Mouse (Mus musculus): Measurements from ENCODE around the gene Unc13d. TPM values are rescaled to one million over a fixed set of nuclear protein-coding genes. Genes with fewer than 3 reads are reported as not detected.
"Not testable (repeated sequence)": the region's sequence is repeated elsewhere in the genome, so short reads cannot be mapped to it uniquely, and the experiment has no call there.

Unc13d gene
- total RNA-seq, 2 experiments from 2014 or later, result 0.41 to 0.42 TPM

GRCm38 (mm10) chr11:116025056-116025845 is 52.5 kb downstream of the Unc13d start:
- intact Hi-C loops (cut with DNase I), result no loop called here
- DNase-seq, result no peak

- intact Hi-C loops (cut with DNase I), result no loop called here
- peak; percentile 90 to 94 for DNase-seq
These were observed 53.4 kb downstream of the Unc13d start for GRCm38 (mm10) chr11:116024356-116024808.

DNA sequence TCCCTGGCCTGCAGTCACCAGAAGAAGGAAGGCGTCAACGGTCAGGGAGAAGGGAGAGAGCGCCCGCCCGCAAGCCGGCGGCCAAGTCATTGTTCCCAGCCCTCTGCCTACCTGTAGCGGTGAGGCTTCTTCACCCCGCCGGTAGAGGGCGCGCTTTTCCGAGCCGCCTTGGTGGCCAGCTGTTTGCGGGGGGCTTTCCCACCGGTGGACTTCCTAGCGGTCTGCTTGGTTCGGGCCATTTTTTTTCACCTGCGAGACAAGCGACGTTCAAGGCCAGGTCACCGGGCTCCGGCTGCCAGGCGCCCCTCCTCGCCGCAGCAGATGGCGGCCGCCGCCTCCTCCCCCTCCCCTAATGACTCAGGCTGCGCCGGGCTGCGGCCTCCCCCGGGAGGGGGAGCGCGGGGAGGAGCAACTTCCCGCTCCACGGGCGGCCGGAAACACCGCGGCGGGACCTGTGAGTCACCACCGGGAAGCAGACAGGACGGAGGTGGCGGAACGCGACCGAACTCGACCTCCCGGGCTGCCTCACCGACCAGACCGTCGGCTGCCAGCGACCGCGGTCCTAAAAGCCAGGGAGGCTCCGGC is 53.9 kb downstream of the Unc13d start:
- intact Hi-C loops (cut with DNase I), result no loop called here

DNA sequence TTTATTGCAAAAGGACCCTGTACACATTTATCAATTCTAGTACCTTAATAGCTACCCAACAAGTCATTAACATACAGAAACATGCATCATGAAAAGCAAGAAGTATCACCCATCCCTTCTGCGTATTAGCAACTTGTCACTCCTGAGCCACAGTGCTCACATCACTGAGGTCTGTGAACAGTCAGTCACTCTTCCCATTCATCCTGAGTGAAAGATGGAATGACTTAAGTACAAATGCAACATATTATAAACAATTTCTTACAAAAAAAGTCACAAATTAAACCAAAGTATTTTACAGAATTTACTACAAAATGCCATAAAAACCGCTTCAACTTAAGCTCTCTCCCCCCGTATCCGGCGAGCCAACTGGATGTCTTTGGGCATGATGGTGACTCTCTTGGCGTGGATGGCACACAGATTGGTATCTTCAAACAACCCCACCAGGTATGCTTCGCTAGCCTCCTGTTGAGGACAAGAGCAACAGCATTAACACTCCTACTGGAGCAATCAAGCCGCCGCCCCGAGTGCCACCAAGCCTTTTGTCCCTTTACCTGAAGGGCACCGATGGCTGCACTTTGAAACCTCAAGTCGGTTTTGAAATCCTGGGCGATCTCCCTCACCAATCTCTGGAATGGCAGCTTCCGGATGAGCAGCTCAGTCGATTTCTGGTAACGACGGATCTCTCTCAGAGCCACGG is 54.5 kb downstream of the Unc13d start:
- DNase-seq; intact Hi-C loops (cut with DNase I): not testable (repeated sequence)

More for the DNA sequence above, 53.9 kb downstream of the Unc13d start:
- DNase-seq, result peak; percentile 77 to 89

DNA sequence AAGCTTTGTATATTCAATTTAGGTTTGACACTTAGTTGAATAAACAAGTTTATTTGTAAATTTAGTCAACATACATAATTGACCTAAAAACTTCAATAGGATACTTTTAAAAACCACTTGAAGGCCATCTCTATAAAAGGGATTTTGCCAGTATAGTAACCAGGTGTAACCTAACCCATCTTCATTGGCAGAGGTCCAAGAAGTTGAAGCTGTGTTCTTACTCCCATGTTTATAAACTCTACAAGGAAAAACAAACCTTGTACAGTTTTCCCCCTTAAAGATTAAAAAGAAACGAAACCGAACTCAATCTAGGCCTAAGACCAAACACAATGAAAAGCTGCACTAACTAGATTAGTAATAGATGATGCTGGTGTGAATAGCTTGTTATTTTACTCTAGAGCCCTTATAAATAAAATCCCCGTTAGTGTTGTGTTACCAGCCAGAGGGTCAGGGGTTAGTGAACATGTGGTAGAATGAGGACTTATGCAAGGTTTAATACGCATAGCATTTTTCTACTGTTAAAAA is 55.4 kb downstream of the Unc13d start:
- DNase-seq, result no peak
- intact Hi-C loops (cut with DNase I), result no loop called here

DNA sequence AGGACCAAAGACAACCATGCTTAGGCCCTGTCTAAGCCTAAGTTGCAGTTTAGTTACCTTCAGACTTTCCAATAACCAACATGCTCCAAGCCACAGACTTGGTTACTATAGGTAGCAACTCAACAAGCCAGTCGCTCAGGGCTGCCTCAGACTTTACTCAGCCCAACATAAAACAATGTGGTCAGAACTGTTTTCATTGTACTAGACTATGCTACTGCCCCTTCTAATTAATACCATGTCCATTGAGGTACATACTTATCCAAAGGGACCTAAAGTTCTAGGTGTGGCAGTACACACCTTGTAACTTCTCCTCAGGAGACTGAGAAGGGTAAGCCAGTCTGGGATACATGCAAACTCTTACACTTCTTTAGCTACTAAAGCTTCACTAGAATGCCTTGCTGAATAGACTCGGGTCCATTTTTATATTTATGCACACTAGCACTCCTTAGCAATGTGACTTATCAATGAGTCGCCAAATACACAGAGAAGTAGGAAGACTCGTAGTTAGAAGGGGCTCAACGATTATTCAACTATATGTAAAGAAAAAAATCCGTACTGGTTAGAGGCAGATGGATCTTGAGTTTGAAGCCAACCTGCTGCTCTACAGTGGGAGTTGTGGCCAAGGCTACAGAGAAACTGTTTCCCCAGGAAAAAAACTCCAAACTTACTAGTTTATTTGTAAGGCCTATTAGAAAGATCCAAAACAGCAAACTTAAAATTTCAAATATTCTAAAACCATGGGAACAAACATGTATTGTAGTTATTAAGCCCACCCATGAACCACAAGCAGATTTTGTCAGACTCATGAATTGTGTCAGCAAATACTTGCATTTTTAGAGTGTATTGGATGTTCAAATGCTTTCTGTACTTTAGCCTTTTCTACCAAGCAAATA is 56.2 kb downstream of the Unc13d start:
- DNase-seq, result no peak
- intact Hi-C loops (cut with DNase I), result no loop called here

- no peak for DNase-seq
- intact Hi-C loops (cut with DNase I), result no loop called here
These were observed 57.2 kb downstream of the Unc13d start for GRCm38 (mm10) chr11:116020519-116020922.

GRCm38 (mm10) chr11:116019976-116020411 is 57.8 kb downstream of the Unc13d start:
- DNase-seq, result no peak
- intact Hi-C loops (cut with DNase I), result no loop called here

GRCm38 (mm10) chr11:116019360-116019791 is 58.4 kb downstream of the Unc13d start:
- DNase-seq, result no peak
- intact Hi-C loops (cut with DNase I), result no loop called here

DNA sequence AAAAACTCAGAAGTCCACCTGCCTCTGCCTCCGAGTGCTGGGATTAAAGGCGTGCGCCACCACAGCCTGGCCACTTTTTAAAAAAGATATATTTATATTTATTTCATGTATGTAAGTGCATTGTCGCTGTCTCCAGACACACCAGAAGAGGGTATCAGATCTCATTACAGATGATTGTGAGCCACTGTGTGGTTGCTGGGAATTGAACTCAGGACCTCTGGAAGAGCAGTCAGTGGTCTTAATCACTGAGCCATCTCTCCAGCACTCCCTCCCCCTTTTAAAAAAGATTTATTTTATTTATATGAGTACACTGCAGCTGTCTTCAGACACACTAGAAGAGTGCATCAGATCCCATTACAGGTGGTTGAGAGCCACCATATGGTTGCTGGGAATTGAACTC is 58.9 kb downstream of the Unc13d start:
- intact Hi-C loops (cut with DNase I); DNase-seq: not testable (repeated sequence)

DNA sequence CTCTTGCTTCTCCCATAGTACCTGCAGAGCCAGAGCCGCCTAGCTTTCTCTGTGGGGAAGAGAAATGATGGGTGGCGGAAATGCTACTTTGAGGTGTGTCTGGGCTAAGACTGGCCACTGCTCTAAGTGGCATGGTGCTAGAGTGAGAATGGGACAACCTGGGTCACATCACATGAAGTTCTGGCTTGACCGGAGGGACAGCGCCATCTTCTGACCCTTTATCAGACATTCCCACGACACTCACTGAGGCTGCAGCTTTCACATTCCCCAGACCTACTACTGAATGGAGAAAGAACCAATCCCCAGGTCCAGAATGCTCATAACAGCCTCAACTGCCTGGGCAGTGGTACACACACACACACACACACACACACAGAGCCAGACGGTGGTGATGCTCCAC is 59.7 kb downstream of the Unc13d start:
- DNase-seq, result peak in 1 of 2 experiments; percentile 42
- intact Hi-C loops (cut with DNase I), result no loop called here

GRCm38 (mm10) chr11:116014821-116015220 is 62.9 kb downstream of the Unc13d start:
- DNase-seq, result no peak
- intact Hi-C loops (cut with DNase I), result no loop called here

- peak; percentile 86 to 87 for DNase-seq
- intact Hi-C loops (cut with DNase I), result no loop called here
These were observed 65.4 kb downstream of the Unc13d start, which contains the start of gene Galk1 for GRCm38 (mm10) chr11:116012262-116012947. Gene Galk1 (minus strand): TSS chr11:116012719.

Other genes with a start within 250 kb of the Unc13d start
- gene Myo15b, start 219.6 kb downstream of the Unc13d start, total RNA-seq (2021), result under 1 TPM in 1 of 2 experiments, not detected in 1; 0.14 TPM
- 10 to 100 TPM; 14.8 to 26.7 TPM for gene Smim5, start 178.0 kb downstream of the Unc13d start, total RNA-seq (2021)
- gene Smim6, start 165.9 kb downstream of the Unc13d start, total RNA-seq (2021), result under 1 TPM in 1 of 2 experiments, not detected in 1; 0.31 TPM
- 10 to 100 TPM; 17.2 to 20.7 TPM for gene Sap30bp, start 144.7 kb downstream of the Unc13d start, total RNA-seq (2021)
- 1 to 10 TPM; 6.7 to 8.9 TPM for gene Recql5, start 144.5 kb downstream of the Unc13d start, total RNA-seq (2021)
- gene Itgb4, start 103.3 kb downstream of the Unc13d start, total RNA-seq (2021), result 1 to 10 TPM; 2.6 to 3.4 TPM
- 10 to 100 TPM; 12.8 to 19.3 TPM for gene Galk1, start 65.2 kb downstream of the Unc13d start, total RNA-seq (2021)
- 100 to 1,000 TPM; 136 to 158 TPM for gene H3f3b, start 50.0 kb downstream of the Unc13d start, total RNA-seq (2021)
- gene Unk, start 47.6 kb downstream of the Unc13d start, total RNA-seq (2021), result 1 to 10 TPM; 8.0 to 8.4 TPM
- 100 to 1,000 TPM in 1 of 2 experiments, 10 to 100 TPM in 1; 97.0 to 106 TPM for gene Wbp2, start 9.0 kb upstream of the Unc13d start, total RNA-seq (2021)
- gene Trim47, start 49.2 kb upstream of the Unc13d start, total RNA-seq (2021), result 10 to 100 TPM; 25.2 to 34.2 TPM
- gene Trim65, start 53.2 kb upstream of the Unc13d start, total RNA-seq (2021), result 1 to 10 TPM; 7.4 to 7.6 TPM
- 10 to 100 TPM; 62.9 to 63.4 TPM for gene Mrpl38, start 60.9 kb upstream of the Unc13d start, total RNA-seq (2021)
- 10 to 100 TPM; 13.2 to 16.2 TPM for gene Fbf1, start 90.2 kb upstream of the Unc13d start, total RNA-seq (2021)
- 10 to 100 TPM; 10.5 to 20.1 TPM for gene Ten1, start 120.9 kb upstream of the Unc13d start, total RNA-seq (2021)
- gene Acox1, start 121.1 kb upstream of the Unc13d start, total RNA-seq (2021), result 100 to 1,000 TPM; 160 to 173 TPM
- gene Evpl, start 160.1 kb upstream of the Unc13d start, total RNA-seq (2021), result 1 to 10 TPM in 1 of 2 experiments, under 1 TPM in 1; 0.62 to 1.0 TPM
- gene Srp68, start 196.3 kb upstream of the Unc13d start, total RNA-seq (2021), result 10 to 100 TPM; 65.9 to 71.2 TPM
- not detected for gene Galr2, start 203.0 kb upstream of the Unc13d start, total RNA-seq (2021)
- 10 to 100 TPM; 56.4 to 60.9 TPM for gene Exoc7, start 229.3 kb upstream of the Unc13d start, total RNA-seq (2021)